Mouse (Mus musculus) left cerebral cortex, postnatal 25 days (tissue): ENCODE measurements around the gene Aldh16a1. TPM values are rescaled to one million over a fixed set of nuclear protein-coding genes. Genes with fewer than 3 reads are reported as not detected.

Experiments used
- DNase-seq, 2 experiments: peaks; one replicate each; pipeline ENCODE4 v3.0.0; 2022; ENCODE audit warnings: low spot score in 2 of 2, mixed read lengths in 1 of 2
- intact Hi-C: fragments of 180-260 bp; cut with DNase I; formaldehyde crosslinking; loops from one replicate; pipeline ENCODE4 v1.15.1; 2025
- total RNA-seq, 2 experiments: library from RNA; stranded (reverse); gene quantifications; 2 replicates each; pipeline ENCODE4 v1.2.3; 2021

The Aldh16a1 gene
- 10 to 100 TPM; 13.6 to 14.1 TPM for total RNA-seq

DNA sequence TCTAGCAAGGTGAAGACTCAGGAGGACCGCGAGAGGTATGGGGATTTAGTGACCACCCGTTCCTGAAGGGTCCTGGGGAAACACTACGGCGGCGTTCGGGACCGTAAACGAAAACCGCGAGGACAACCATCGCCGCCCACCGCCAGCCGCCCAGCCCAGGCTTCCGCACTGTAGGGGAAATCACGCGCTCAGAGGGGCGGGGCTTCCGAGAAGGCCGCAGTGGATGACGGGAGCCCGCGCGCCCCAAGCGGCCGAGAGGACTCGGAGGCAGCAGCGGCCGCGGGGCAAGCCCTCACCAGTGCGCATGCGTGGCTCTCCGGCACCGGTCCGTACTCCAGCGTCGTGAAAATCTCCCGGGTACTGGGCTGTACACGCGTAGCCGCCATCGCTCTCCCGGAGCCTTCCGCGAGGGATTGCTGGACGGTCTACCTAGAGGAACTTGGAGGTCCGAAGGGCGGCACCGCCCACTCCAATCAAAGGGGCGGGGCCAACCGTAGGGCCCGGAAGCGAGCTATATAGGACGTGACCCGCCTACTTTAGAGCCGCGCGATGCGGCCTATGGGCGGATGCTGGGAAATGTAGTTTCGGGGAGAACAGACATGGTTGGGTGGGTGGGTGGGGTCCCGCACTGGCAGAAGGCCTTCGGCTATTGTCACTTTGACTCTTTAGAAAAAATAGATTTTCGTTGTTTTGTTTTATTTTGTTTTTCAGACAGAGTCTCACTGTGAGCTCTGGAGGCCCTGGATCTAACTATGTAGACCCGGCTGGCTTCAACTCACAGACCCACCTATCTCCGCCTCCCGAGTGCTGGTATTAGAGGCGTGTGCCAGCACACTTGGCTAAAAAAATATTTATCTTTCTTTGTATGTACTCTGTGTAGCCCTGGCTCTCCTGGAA lies at the start of gene Aldh16a1, which contains the start of gene Pih1d1:
Gene Aldh16a1 (minus strand): TSS at position 489 of the 897 bp plus-strand sequence.
Gene Pih1d1 (plus strand): TSS at position 208 of the 897 bp plus-strand sequence.
- peak; percentile 98 to 99 for DNase-seq
- intact Hi-C loops = no loop called here

DNA sequence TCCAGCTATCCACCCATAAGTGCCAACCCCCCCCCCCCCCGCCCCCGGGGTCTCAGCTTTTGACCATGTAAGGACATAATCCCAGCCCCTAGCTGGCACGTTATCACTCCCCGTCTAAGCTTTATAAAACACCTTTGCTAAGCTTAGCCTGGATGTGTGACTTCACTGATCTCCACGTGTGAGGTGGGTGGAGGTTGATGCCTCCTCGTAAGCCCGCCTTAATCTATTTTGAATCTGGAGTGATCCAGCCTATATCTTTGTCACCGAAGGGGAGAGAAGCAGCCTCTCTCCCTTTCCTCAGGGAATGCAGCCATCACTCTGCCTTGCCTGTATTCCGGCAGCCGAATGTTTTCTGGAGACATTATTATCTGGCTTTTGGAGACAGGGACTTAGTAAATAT lies 48.3 kb upstream of the Aldh16a1 start:
- intact Hi-C loops = loop anchor here (1.0 kb wide), 1 partner anchor 31 kb away; no protein-coding TSS in a partner anchor
- peak in 1 of 2 experiments; percentile 71 for DNase-seq

DNA sequence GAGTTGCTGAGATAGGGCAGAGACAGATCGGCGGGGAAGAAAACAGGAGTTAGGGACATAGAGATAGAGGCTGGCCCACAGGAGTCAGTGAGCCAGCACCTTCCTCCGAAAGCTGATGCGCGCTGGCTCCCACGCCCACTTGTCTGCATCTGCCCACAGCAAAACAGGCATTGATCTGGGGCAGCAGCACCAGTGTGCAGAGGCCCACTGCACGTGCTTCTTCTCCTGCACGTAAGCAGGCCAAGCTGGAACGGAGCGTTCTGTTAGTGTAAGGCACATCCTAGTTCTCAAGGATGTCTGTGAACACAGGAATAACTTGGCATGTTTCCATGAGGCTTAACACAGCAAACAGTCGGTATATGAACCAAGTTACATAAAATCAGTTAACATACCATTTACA lies 44.6 kb upstream of the Aldh16a1 start:
- DNase-seq = peak; percentile 61 to 77
- intact Hi-C loops = loop anchor here (1.0 kb wide), 1 partner anchor 37 kb away; no protein-coding TSS in a partner anchor

- intact Hi-C loops = loop anchor here (1.0 kb wide), 1 partner anchor 36 kb away; no protein-coding TSS in a partner anchor
- peak; percentile 66 to 87 for DNase-seq
Observed at GRCm38 (mm10) chr7:45198435-45198834, 44.1 kb upstream of the Aldh16a1 start.

DNA sequence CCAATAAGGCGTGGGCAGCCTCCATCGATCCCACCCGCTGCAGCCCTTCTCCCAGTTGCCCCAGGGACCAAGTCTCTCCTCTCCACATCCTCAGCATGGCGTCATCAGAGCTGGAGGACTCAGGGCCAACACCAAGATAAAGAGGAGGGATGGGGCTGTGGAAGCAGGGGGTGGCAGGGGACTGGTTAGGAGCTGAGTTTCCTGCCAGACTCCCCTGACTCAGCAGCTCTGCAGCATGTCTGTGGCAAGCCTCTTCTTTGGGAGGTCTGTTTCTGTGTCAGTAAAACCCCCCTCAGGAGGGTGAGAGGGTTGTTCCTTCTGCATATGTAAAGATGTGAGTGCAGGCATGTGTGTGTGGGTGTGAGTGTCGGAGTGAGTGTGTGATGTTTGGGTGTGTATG lies 42.6 kb upstream of the Aldh16a1 start:
- intact Hi-C loops = no loop called here
- DNase-seq = peak in 1 of 2 experiments; percentile 71

- no peak for DNase-seq
- intact Hi-C loops = no loop called here
Observed at GRCm38 (mm10) chr7:45196176-45196535, 41.8 kb upstream of the Aldh16a1 start.

- peak in 1 of 2 experiments; percentile 1 for DNase-seq
- intact Hi-C loops = no loop called here
Observed at GRCm38 (mm10) chr7:45195341-45196175, 41.2 kb upstream of the Aldh16a1 start.

DNA sequence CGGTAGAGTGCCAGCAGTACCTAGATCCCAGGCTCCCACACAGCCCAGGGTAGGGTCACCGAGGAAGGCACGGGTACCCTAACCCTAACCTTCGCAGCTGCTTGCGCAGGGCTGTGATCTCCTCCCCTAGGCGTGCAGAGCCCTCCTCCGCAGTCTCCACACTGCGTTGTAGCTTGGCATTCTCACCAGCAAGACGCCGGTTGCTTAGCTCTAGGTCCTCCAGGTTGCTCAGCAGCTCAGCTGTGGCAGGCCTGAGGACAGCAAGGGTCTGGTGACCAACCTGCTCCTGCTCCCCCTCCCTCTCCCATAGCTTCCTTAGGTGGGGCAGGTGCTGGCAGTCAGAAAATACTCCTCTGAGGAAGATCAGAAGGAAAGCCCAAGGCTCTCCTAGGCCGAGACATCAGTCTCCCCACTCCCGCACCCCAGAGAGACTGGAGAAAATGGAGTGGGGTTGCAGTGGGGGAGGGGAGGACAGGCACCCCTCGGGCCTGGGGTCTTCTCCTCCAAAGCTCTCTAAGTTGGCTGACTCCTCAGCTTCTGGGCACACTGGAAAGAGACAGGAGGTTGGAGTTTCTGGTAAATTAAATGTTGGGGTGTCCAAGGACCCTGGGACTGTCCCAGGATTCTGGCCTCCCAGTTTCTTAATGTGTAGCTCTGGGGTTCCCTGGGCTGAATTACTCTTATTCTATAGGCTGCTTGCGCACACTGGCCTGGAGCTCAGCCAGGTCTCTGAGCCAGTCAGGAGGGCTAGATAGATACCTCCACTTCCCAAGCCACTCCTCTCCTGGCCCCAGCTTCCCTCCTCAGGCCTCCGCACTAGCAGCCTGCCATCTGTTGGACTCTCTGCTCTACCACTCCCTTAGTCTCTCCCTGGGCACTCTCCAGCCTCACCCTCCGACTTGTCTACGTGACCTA lies 39.7 kb upstream of the Aldh16a1 start:
- DNase-seq = peak in 1 of 2 experiments; percentile 10
- intact Hi-C loops = no loop called here

DNA sequence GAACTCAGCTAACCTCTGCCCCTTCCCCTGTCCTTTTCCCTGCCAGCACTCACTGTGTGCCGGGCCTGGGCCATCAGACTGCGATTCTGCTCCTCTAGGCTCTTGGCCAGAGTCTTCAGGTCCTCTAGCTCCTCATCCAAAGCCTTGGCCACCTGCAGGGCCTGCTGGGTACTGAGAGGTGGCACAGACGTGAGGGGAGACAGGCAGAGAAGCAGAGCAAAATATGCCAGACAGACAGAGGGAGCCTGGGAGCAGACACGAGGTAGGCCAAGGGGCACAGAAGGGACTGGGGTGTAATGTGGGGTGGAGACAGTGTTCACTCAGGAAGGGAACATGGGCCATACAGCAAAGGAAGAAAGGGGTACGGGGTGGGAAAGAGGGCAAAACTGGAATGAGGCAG lies 39.0 kb upstream of the Aldh16a1 start:
- DNase-seq = no peak
- intact Hi-C loops = no loop called here

- no peak for DNase-seq
- intact Hi-C loops = no loop called here
Observed at GRCm38 (mm10) chr7:45192585-45193310, 38.4 kb upstream of the Aldh16a1 start.

DNA sequence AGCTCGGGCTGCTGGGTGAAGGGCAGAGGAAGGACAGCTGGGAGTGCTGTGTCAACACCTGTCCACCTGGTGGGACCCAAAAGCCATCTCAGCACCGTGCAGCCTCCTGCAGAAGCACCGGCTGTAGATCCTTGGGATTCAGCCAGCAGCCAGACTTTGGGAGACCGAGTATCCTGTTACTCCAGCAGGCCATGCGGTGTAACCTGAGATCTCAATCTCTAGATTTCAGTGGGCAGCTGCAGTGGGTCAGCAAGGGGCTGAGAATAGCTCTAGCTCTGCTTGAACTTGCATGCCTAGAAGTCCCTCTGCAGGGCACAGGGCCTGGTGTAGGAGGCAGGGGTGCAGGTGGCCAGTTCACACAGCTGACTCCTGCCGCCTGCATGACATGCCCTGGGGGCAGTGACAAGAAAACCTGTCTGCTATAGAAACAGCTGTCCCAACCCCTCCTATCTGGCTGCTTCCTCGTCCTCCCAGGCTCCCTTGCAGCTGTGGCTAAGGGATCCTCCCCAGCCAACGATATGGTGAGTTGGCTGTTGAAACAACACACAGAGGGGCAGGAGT lies 37.5 kb upstream of the Aldh16a1 start:
- no peak for DNase-seq
- intact Hi-C loops = no loop called here

GRCm38 (mm10) chr7:45191161-45191560 lies 36.8 kb upstream of the Aldh16a1 start:
- no peak for DNase-seq

GRCm38 (mm10) chr7:45190186-45190585 lies 35.8 kb upstream of the Aldh16a1 start:
- intact Hi-C loops = no loop called here
- DNase-seq = no peak

More at GRCm38 (mm10) chr7:45191161-45191560, 36.8 kb upstream of the Aldh16a1 start:
- intact Hi-C loops = no loop called here

GRCm38 (mm10) chr7:45189600-45189999 lies 35.2 kb upstream of the Aldh16a1 start:
- intact Hi-C loops = no loop called here
- DNase-seq = peak in 1 of 2 experiments; percentile 88

- DNase-seq = no peak
- intact Hi-C loops = no loop called here
Observed at GRCm38 (mm10) chr7:45185921-45186320, 31.5 kb upstream of the Aldh16a1 start.

GRCm38 (mm10) chr7:45183672-45184071 lies 29.3 kb upstream of the Aldh16a1 start:
- DNase-seq = no peak

DNA sequence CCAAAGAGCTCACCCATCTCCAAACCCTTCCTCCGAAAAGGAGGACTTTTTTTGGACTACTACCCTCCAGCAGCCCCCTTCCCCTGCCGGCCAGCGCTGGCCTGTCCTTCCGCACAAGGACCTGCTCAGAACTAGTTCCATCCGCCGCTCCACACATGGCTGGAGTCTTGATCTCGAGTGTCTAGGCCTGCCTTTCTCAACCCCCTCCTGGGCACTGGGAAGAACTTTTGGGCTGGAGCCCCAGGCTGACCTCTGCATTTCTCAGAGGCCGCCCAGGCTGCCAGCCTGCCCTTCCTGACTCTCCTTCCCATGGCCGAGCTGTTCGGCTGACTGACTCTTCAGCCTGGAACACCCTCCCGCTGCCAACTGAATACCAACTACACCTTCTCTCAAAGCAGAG lies 28.2 kb upstream of the Aldh16a1 start:
- no peak for DNase-seq
- intact Hi-C loops = no loop called here

More at GRCm38 (mm10) chr7:45183672-45184071, 29.3 kb upstream of the Aldh16a1 start:
- intact Hi-C loops = no loop called here

DNA sequence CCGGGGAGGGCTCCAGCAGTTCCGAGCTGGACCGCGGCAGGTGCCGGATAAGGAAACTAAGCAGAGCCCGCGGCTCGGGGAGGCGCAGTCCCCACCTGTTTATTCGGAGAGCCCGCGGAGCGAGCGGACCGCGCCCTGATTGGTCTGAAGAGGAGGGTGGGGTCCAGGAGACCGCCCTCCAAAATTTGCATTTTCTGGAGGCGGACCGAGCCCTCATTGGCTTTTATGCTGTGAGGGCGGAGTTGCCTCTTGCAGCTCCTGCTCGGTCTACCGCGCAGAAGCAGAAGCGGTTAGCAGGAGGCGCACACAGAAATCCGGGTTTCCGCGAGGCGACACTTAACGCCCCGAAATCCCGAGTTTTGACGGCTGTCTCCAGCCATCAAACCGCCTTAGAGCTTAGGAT lies 27.8 kb upstream of the Aldh16a1 start:
- peak; percentile 83 to 95 for DNase-seq
- intact Hi-C loops = no loop called here
